Mouse (Mus musculus) intestine, embryonic 14.5 days (tissue): Measurements from ENCODE around the gene Bbc3. TPM values are rescaled to one million over a fixed set of nuclear protein-coding genes. Genes with fewer than 3 reads are reported as not detected.

Experiments used
- ATAC-seq: fragments of 200-750 bp; cut with Nextera tagmentation; replicated peaks from 2 replicates; pipeline ENCODE4 v1.8.0; 2017; ENCODE audit warnings: low read depth, moderate number of reproducible peaks, moderate TSS enrichment, moderate library complexity; ENCODE audit not compliant: low FRiP score, low TSS enrichment
- DNase-seq: peaks from one replicate; pipeline ENCODE4 v3.0.0-alpha.2; 2018; ENCODE audit warnings: low spot score
- H3K27ac ChIP-seq: fragments of 300-500 bp; sonication (generic); 2 replicates; pipeline ENCODE4 v1.5.1; 2014; ENCODE audit warnings: low read depth, mild to moderate bottlenecking, control low read depth
- H3K27me3 ChIP-seq: fragments of 300-500 bp; sonication (generic); replicated peaks from 2 replicates; pipeline ENCODE4 v1.6.1; 2014; ENCODE audit warnings: low read length, control low read depth; ENCODE audit not compliant: control insufficient read depth, insufficient read depth
- H3K36me3 ChIP-seq: fragments of 300-500 bp; sonication (generic); 2 replicates; pipeline ENCODE4 v1.6.1; 2014; ENCODE audit warnings: low read length, control low read depth; ENCODE audit not compliant: control insufficient read depth, insufficient read depth
- H3K4me1 ChIP-seq: fragments of 300-500 bp; sonication (generic); replicated peaks from 2 replicates; pipeline ENCODE4 v1.6.1; 2014; ENCODE audit warnings: low read length, control low read depth, mixed read lengths; ENCODE audit not compliant: control insufficient read depth, insufficient read depth
- H3K4me2 ChIP-seq: fragments of 300-500 bp; sonication (generic); 2 replicates; pipeline ENCODE4 v1.6.1; 2014; ENCODE audit warnings: low read length
- H3K4me3 ChIP-seq: fragments of 300-500 bp; sonication (generic); 2 replicates; pipeline ENCODE4 v1.5.1; 2014; ENCODE audit warnings: low read depth, low read length, control low read depth, mixed read lengths
- H3K9ac ChIP-seq: fragments of 300-500 bp; sonication (generic); 2 replicates; pipeline ENCODE4 v1.6.1; 2014; ENCODE audit warnings: mild to moderate bottlenecking, low read length
- H3K9me3 ChIP-seq: fragments of 300-500 bp; sonication (generic); 2 replicates; pipeline ENCODE4 v1.6.1; 2016; ENCODE audit warnings: low read length, control low read depth; ENCODE audit not compliant: control insufficient read depth
- WGBS: fragments of 180-500 bp; shearing (Covaris S2); extraction: QIAGEN DNeasy Blood & Tissue Kit; methylation state at CpG from one replicate; pipeline ENCODE4 v1.1.7; 2014; 5-methylcytosine and 5-hydroxymethylcytosine counted together
- polyA plus RNA-seq: library from polyadenylated mRNA; unstranded; fragments of >200 nt; fragmentation: Nextera tagmentation; extraction: Ambion mirVana; gene quantifications from 2 replicates; pipeline ENCODE4 v1.2.1, GENCODE M21; 2014

Bbc3 gene
- polyA plus RNA-seq, 1 experiment from 2014 or later: 4.9 TPM

GRCm38 (mm10) chr7:16272681-16273080 lies 35.5 kb upstream of the Bbc3 start:
- Histone ChIP-seq H3K9me3 (no peaks in the 10 kb centered on the region), H3K36me3 (peaks cover 24% of the 10 kb centered on the region), H3K4me1 (peaks cover 23% of the 10 kb centered on the region), H3K27me3 (no peaks in the 10 kb centered on the region), H3K4me3 (peak overlapping the region; percentile 68), H3K4me2 (peak overlapping the region; percentile 87), H3K27ac (peak overlapping the region; percentile 89), H3K9ac (peak overlapping the region; percentile 69)
- ATAC-seq (peak; percentile 83), DNase-seq (peak; percentile 83)
- under 1% methylated on average over 46 of the region's 46 CpGs for WGBS

GRCm38 (mm10) chr7:16273081-16273765 lies 35.0 kb upstream of the Bbc3 start, which contains the start of gene Inafm1:
Gene Inafm1, minus strand, starts transcription at chr7:16273617.
- H3K4me2 ChIP-seq: peak within 1 kb of the TSS; percentile 87
- peak; percentile 96 for DNase-seq
- peak within 1 kb of the TSS; percentile 68 for H3K4me3 ChIP-seq
- H3K27me3 ChIP-seq: no peaks in the 10 kb centered on the region
- peak; percentile 81 for ATAC-seq
- peak within 1 kb of the TSS; percentile 69 for H3K9ac ChIP-seq
- peaks cover 30% of the 10 kb centered on the region for H3K36me3 ChIP-seq
- H3K27ac ChIP-seq: peak within 1 kb of the TSS; percentile 89
- under 1% methylated on average over 38 of the region's 49 CpGs for WGBS
- H3K4me1 ChIP-seq: peaks cover 23% of the 10 kb centered on the region
- no peaks in the 10 kb centered on the region for H3K9me3 ChIP-seq

GRCm38 (mm10) chr7:16273766-16274140 lies 34.4 kb upstream of the Bbc3 start:
- H3K27me3 ChIP-seq: no peaks in the 10 kb centered on the region
- peak overlapping the region; percentile 89 for H3K27ac ChIP-seq
- WGBS: 2% methylated on average over 18 of the region's 18 CpGs
- peak overlapping the region; percentile 69 for H3K9ac ChIP-seq
- ATAC-seq: peak; percentile 80
- H3K9me3 ChIP-seq: no peaks in the 10 kb centered on the region
- H3K36me3 ChIP-seq: peaks cover 34% of the 10 kb centered on the region
- peaks cover 23% of the 10 kb centered on the region for H3K4me1 ChIP-seq
- no peak for DNase-seq
- peak overlapping the region; percentile 87 for H3K4me2 ChIP-seq
- peak overlapping the region; percentile 68 for H3K4me3 ChIP-seq

GRCm38 (mm10) chr7:16274922-16275890 lies 33.0 kb upstream of the Bbc3 start:
- H3K4me2 ChIP-seq: peak overlapping the region; percentile 87
- H3K4me3 ChIP-seq: no peak overlapping the region
- DNase-seq (no peak), ATAC-seq (no peak)
- H3K9ac ChIP-seq: no peak overlapping the region
- H3K36me3 ChIP-seq: peaks cover 47% of the 10 kb centered on the region
- H3K27ac ChIP-seq: no peak overlapping the region
- no peaks in the 10 kb centered on the region for H3K27me3 ChIP-seq
- WGBS: 85% methylated on average over 10 of the region's 10 CpGs
- peaks cover 23% of the 10 kb centered on the region for H3K4me1 ChIP-seq
- H3K9me3 ChIP-seq: no peaks in the 10 kb centered on the region

DNA sequence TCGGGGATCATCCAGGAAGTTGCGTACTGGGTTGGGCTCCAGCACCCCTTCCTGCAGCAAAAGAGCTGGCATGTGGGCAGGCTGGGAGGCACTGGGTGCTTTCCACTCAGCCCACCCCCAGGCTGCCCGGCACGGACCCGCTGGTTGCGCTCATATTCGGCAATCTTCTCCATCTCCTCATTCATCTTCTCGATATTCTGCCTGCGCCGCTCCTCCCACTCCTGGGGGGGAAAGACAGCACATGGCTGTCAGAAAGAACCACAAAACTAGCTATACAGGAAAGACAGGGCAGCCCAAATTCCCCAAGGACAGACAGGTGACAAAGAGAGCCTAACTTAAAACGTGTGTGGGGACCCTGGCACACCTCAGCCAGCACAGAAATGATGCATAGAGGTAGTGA lies 27.5 kb upstream of the Bbc3 start:
- Histone ChIP-seq H3K9me3 (no peaks in the 10 kb centered on the region), H3K4me3 (no peak overlapping the region), H3K9ac (no peak overlapping the region), H3K4me2 (no peak overlapping the region), H3K27ac (no peak overlapping the region), H3K36me3 (peaks cover 82% of the 10 kb centered on the region), H3K4me1 (peaks cover 6% of the 10 kb centered on the region; the same call in 1 of the 2 replicates), H3K27me3 (no peaks in the 10 kb centered on the region)
- DNase-seq (no peak), ATAC-seq (no peak)
- WGBS: 86% methylated on average over 11 of the region's 11 CpGs

- Histone ChIP-seq H3K9ac (no peak overlapping the region), H3K4me1 (peaks cover 6% of the 10 kb centered on the region; the same call in 1 of the 2 replicates), H3K36me3 (peaks cover 68% of the 10 kb centered on the region), H3K4me3 (no peak overlapping the region), H3K27ac (no peak overlapping the region), H3K9me3 (no peaks in the 10 kb centered on the region), H3K4me2 (no peak overlapping the region), H3K27me3 (no peaks in the 10 kb centered on the region)
- DNase-seq: no peak
- ATAC-seq: no peak
- WGBS: 91% methylated on average over 13 of the region's 13 CpGs
Observed at GRCm38 (mm10) chr7:16282334-16282733, 25.9 kb upstream of the Bbc3 start.

DNA sequence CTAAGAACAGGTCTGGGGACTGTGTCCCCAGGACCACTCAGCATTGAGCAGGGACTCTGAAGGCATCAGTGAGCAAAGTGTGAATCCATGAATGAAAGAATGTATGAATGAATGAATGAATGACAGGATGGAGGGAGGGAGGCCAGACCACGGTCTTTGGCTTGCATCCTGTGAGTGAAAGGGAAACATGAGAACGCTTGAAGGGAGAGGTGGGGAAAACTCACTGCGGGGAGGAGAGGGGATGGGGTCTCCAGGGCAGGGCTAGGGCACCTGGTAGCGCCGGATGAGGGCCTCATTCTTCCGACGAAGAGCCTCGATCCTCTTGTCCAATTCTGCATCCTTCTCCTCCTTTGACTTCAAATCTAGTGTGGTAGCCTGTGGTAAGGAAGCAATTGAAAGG lies 24.2 kb upstream of the Bbc3 start:
- 87% methylated on average over 8 of the region's 8 CpGs for WGBS
- Histone ChIP-seq H3K36me3 (peaks cover 52% of the 10 kb centered on the region), H3K9ac (no peak overlapping the region)

GRCm38 (mm10) chr7:16284904-16285303 lies 23.3 kb upstream of the Bbc3 start:
- no peak overlapping the region; the same call in 1 of the 2 replicates for H3K27ac ChIP-seq
- peak overlapping the region; percentile 68; the same call in 1 of the 2 replicates for H3K4me3 ChIP-seq
- peak overlapping the region; percentile 60 for H3K4me2 ChIP-seq
- no peaks in the 10 kb centered on the region for H3K9me3 ChIP-seq
- 57% methylated on average over 9 of the region's 9 CpGs for WGBS
- ATAC-seq (no peak), DNase-seq (no peak)
- no peaks in the 10 kb centered on the region for H3K27me3 ChIP-seq
- H3K36me3 ChIP-seq: peaks cover 44% of the 10 kb centered on the region
- H3K9ac ChIP-seq: no peak overlapping the region
- H3K4me1 ChIP-seq: peaks cover 6% of the 10 kb centered on the region; the same call in 1 of the 2 replicates

More for the DNA sequence above, 24.2 kb upstream of the Bbc3 start:
- H3K4me3 ChIP-seq: no peak overlapping the region
- no peaks in the 10 kb centered on the region for H3K27me3 ChIP-seq
- H3K27ac ChIP-seq: no peak overlapping the region
- peaks cover 6% of the 10 kb centered on the region; the same call in 1 of the 2 replicates for H3K4me1 ChIP-seq
- no peaks in the 10 kb centered on the region for H3K9me3 ChIP-seq
- DNase-seq: no peak
- H3K4me2 ChIP-seq: no peak overlapping the region
- ATAC-seq: no peak
